Mouse (Mus musculus): ENCODE results near the gene Zdhhc15.
"Not testable (repeated sequence)": the region's sequence is repeated elsewhere in the genome, so short reads cannot be mapped to it uniquely, and the experiment has no call there.

Gene Zdhhc15

DNA sequence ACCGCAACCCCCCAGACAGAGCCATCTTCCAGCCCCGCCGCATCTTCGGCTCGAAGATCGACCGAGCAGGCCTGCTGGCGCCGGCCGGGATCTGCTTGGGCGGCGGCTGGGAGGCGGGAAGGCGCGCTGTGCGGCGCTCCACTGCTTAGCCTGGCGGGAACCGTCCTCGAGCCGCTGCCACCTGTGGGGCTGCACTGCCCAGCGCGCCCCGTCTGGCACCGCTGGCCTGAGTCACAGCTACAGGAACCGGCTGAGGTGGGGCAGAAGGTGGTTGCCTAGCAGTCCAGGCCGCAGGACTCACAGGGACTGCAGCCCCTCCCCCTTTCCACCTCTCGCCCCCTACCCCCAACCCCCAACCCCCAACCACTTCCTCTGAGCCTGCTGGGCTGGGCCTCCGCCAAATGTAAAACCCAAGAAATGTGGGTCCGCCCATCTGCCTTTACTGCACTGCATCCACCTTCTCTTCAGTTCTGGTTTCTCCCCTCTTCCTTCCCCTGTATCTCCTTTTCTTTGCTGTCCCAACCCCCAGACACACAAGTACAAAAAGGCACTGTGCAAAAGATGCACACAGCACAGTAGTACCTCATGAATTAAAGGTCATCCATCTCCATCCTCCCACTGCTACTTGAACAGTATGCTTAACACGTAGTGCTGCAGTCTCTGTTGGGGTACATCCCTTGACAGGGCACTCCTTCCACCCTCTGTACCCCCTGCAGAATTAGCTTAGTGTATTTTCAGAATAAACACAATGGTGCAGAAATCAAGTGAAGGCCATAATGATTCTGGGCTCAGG, at the start of gene Zdhhc15:
Zdhhc15 (minus strand) TSS at position 308 of the 793 bp plus-strand sequence.
- peak; percentile 61 for DNase-seq

DNA sequence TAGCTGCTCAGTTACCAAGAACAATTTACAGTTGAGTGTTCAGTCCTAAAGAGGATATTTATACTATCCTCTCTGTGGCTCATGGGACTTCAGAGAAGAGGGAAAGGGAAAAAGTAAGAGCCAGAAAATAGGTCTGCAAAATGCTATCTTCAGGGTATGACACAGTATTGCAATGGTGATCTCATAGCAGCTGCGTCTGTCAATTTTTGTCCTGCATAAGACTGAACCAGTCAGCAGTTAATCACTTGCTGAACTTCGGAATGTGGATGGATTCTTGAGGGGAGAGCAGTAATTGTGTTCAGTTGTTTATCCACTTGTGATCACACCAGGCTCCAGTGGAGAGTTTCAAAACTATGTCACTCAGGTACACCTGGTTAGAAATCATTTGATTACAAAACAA, 37.1 kb upstream of the Zdhhc15 start:
- DNase-seq = no peak

DNA sequence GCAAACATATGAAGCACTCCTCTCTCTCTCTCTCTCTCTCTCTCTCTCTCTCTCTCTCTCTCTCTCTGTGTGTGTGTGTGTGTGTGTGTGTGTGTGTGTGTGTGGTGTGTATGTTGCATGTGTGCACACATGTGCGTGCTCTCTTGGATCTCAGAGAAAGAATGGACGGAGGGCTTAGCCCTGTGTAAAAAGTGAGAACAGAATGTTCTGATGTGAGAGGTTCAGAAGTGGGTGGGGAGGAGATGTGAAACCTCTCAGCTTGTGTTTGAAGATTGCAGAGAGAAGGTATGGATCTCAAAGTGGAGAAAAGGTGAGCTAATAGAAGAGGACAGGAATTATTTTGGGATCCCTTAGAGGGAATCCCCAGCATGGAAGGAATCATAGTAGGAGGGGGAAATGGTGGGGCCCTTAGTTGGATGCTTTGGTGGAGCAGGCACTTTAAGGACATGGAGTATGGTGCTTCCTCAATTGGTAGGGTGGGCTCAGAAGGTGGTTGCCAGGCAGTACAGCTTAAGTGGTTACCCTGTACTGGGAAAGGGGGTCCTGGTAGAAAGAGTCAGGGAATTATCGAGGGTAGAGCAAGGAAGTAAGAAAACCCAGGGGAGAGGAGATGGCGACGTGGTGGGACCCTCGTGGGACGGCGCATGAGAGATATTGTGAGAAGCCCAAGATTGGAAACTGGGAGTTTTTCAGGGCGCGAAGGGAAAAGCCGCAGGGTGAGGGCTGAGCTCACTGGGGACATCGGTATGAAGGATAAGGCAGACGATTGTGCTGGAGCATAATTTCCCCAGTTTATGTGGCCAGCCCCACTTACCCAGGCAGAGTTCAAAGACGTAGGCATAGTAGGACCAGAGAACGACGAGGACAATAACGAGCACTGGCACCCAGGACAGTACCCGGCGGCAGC, 761 bp downstream of the Zdhhc15 start:
- DNase-seq = no peak

DNA sequence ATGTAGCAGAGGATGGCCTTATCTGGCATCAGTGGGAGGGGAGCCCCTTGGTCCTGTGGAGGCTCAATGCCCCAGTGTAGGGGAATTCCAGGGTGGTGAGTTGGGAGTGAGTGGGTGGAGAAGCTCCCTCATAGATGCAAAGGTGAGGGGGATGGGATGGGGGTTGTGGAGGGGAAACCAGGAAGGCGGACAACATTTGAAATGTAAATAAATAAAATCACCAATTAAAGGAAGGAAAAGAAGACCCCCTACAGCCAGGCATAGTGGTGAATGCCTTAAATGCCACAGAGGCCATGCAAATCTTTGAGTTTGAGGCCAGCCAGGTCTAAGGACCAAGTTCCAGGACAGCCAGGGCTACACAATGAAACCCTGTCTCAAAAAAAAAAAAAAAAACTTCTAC, 13.9 kb downstream of the Zdhhc15 start:
- no peak for DNase-seq

DNA sequence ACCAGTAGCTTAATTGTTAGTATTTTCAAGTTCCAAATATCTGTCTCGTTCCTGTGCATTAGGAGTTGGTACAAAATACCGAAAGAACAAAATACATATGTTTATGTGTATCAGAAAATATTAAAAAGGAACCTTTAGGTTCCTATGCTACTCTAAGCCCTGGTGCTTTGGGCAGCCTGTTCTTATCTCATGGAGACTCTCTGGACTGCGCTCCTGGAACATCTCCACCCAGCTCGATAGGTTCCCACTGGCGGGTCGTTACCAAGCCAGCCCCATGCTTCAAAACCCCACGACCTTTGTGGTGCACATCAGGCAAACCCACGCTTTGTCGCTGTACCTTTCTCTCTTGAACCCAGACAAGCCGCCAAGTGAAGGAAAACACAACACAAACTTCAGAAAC, 58.3 kb downstream of the Zdhhc15 start:
- no peak for DNase-seq

DNA sequence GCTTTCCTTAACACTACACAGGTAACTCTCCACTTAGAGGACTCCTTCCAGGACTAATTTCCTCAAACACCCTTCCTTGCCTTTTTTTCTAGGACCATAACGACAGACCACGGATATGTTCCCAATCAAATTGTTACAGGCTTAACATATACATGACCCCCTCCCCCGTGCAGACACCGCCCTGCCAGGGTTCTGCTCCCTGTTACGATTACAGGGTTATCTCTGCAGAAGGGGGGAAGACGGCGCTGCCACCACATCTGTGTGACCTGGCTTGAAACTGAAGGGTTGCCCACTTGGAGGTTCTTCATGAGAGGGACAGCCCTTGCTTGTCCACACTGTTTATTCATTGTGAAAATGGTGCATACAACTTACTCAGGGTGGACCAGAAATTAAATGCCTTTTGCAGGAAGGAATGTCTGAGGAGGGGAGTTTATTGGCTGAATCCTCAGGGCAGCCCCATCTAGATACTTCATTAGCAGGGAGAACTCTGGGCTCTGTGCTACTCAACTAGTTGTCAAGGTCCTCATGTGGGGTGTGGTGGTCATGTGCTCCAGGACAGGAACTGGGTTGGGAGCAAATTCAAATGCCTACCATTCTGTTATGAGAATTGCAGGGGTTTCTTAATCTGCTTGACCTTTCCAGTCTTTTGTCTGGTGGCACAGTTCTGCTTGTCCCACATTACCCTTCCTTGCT, 67.0 kb downstream of the Zdhhc15 start:
- DNase-seq = not testable (repeated sequence)

DNA sequence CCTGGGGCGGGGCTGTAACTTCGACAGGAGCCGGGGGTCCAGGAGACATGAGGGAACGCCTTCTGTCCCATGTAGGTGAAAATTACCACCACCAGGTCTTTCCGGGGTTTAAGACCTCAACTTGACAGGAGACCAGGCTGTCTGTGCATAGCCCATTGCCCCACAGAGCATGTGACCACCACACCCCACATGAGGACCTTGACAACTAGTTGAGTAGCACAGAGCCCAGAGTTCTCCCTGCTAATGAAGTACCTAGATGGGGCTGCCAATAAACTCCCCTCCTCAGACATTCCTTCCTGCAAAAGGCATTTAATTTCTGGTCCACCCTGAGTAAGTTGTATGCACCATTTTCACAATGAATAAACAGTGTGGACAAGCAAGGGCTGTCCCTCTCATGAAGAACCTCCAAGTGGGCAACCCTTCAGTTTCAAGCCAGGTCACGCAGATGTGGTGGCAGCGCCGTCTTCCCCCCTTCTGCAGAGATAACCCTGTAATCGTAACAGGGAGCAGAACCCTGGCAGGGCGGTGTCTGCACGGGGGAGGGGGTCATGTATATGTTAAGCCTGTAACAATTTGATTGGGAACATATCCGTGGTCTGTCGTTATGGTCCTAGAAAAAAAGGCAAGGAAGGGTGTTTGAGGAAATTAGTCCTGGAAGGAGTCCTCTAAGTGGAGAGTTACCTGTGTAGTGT, 68.5 kb downstream of the Zdhhc15 start:
- not testable (repeated sequence) for DNase-seq

DNA sequence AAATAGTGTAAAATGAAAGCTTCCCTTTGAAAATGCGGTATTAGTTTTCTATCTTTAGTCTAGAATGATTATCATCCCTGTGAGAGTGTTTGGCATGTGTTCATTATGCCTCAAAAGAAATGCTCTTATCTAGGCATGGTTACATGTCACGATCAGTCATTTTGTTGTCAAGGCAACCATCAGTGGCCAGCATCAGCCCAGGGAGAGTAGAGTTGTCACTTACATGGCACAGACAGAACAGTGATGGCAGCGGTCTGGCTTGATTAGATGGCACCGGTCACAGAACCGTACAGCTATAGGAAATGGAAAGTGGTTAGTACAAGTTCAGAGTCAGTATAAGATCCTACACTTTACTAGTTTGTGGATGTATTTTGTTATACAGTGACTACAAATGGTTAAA, 96.9 kb downstream of the Zdhhc15 start:
- no peak for DNase-seq

DNA sequence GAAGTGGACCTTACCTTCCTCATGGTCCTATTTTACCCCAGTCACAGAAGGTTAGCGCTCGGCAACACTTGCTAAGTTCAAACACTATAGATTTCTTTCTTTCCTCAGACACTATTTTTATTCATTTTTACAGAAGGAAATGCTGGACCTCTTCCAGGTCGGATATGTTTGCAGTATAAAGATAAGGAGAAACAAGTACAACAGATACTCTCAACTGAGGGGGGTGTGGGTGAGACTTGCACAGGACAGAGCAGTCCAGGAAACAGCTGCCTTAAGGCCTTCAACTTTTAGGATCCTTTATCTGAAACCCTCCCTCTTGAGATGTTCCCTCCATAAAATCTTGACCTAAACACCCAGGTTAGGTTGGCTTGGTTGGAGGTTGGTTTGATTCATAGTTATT, 103.4 kb downstream of the Zdhhc15 start:
- no peak for DNase-seq

DNA sequence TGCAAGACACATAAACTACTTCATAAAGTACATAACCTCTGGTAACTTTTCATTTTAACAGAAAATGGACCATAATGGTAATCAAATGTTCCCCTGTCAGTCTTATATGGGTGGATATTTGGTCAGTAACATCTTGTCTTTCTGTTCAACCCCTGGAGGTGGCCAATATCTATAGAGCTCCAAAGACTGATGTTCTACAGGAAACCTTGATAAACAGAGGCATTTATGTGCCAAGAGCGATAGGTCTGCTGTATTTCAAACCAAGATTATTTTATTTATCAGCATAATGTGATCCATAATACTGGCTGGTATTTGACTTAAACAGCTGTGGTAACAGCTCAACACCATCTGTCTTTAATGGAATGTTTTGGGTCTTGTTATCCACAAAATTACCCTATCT, 125.6 kb downstream of the Zdhhc15 start:
- DNase-seq = no peak

DNA sequence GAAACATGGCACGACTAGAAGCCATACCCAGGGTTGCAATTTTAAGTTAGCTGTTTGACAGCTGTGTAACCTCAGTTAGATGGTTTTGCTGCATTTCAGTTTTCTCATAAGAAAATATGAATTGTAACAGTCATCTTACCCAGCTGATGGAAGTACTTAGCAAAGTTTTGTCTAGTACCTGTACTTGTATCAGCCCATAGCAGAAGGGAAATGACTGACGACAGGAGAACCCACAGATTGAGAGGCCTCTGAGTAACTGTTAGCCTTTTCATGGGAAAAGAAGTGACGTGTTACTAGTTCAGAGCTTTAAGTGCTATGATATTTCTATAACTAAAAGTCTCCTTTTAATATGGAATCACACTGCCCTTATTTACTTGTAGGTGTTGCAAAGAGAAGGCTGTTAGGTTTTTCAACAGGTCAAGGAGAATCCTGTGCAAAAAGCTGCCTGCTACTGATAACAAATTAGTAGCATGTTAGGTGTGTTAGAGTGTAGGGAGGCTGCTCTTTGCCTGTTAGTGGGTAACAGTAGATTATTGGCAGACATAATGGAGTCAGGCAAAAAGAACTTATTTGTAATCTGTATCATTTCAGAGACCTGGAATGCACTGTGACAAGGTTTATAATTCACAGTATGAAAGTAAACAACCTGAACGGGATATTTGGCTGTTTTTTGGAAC, 126.8 kb downstream of the Zdhhc15 start:
- DNase-seq = no peak

DNA sequence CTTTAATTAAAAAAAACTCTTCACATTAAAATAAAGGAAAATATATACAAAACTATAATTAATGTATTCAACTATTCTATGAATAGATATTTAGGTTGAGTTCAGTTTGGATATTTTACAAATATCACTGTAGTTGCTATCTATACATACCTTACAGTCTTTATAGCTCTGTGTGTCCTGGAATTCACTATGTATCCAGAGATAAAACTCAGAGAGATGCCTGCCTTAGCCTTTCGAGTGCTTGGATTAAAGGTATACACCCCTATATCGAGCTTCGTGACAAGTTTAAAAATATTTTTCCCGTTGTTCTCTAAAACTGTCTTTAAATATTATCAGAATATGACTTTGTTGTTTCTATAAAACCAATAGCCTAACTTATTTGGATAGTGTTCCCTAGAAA, 128.2 kb downstream of the Zdhhc15 start:
- no peak for DNase-seq

DNA sequence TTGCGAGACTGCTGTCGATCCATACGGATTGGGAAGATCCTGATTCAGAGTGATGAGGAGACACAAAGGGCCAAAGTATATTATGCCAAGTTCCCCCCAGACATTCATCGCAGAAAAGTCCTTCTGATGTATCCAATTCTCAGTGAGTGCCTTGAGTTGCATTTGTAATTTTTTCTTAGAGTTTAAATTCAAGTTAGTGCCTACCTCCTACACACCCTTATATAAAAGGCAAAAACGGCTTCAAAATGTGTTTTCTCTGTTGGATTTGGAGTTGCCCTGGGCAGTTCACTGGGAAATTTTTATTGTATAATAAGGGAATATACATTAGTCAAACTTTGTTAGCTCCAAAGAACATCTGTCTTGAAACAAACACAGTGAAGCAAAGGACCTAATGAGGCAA, 169.1 kb downstream of the Zdhhc15 start:
- no peak for DNase-seq

DNA sequence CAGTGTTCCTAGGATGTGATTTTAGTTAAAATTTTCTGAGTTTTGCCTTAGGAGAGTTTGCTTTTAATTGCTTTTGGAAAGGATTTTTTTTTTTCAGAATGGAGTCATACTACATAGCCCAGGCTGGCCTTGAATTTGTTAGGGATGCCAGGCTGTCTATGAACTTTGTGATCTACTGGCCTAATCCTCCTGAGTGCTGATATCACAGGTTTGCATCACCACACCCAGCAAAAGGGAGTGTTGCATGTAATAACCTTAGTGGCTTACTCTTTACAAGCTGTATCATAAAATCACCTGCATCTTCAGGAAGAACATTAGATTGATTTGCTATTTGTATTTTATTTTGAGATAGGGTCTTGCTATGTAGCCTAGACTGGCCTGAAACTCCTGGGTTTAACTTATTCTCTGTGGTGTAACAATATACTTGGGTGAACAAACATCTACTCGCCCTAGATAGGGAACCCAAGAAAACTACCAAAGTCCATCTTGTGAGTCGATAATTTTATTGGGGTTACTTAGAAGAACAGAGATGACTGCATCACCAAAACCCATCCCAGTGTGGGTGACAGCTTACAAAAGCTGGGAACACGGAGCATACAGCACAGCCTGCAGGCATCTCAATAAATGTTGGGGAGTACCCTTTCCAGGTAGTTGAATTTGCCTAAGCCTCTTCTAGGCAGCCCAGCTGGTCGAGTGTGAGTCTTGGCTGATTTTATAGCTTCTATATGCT, 181.1 kb downstream of the Zdhhc15 start:
- DNase-seq = no peak

DNA sequence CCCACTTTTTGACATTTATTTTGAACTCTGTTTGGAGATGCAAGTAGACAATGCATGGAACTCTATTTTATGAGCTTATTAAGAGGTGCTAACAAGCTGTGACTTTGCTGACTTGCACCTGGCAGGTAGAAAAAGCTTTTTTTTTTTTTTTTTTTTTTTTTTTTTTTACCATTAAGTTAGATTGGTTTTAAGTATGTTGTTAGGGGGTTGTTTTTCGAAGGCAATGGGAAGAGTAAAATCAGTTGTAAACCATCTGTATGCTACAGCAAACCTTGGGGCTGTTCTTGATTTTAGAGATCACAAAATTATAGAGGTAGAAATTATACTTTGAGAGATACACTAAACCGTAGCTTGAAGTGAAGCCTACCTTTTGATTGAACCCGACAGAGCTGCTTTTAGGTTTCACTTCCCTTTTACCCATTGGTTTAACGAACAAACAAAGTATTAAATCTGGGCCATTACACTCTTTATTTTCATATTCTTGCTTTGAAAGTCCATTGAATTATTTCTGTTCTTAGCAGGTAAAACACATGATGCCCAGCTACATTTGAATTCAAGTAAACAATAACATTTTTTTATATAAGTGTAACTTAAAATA, 181.9 kb downstream of the Zdhhc15 start:
- DNase-seq = no peak

DNA sequence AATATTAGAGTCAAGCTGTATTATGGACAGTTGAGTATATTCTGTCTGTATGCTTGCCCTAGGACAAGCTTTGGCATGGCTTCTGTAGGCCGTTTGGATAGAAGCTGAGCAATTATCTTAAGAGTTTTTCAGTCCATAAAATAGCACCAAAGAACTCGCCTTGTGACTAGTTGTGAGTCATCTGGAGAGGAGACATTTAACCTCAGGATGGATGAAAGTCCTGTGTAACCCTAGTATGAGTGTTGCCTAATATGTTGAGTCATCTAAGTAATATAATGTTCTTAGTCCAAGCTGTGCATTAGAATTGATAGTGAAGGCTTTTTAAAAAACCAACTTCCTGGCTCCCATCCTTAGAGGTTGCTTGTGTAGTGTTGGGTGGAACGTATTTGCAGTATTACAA, 182.8 kb downstream of the Zdhhc15 start:
- no peak for DNase-seq
